Mouse (Mus musculus): ENCODE results near the gene Zfp575.

The Zfp575 gene

DNA sequence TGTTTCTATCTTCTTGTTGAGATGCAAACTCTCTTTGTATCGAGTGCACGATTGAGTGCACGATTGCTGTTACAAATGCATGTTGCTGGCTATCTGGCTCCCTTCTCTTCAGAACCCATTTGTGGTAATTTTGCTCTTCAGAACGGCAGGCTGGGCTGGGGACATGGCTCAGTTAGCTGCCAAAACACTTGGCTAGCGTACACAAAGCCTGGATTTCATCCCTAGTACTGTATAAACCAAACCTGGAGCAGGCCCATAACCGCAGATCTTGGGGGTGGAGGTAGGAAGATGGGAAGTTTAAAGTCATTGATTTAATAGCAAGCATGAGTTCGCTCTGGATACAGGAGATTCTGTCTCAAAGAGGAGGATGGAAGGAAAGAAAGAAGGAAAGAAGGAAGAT, 18.1 kb upstream of the Zfp575 start:
- no peak for DNase-seq (ENCODE audit: low read depth, low spot score)

- DNase-seq (ENCODE audit: low read depth, low spot score): peak; percentile 95
Observed at GRCm38 (mm10) chr7:24600941-24601597, 13.6 kb upstream of the Zfp575 start.

DNA sequence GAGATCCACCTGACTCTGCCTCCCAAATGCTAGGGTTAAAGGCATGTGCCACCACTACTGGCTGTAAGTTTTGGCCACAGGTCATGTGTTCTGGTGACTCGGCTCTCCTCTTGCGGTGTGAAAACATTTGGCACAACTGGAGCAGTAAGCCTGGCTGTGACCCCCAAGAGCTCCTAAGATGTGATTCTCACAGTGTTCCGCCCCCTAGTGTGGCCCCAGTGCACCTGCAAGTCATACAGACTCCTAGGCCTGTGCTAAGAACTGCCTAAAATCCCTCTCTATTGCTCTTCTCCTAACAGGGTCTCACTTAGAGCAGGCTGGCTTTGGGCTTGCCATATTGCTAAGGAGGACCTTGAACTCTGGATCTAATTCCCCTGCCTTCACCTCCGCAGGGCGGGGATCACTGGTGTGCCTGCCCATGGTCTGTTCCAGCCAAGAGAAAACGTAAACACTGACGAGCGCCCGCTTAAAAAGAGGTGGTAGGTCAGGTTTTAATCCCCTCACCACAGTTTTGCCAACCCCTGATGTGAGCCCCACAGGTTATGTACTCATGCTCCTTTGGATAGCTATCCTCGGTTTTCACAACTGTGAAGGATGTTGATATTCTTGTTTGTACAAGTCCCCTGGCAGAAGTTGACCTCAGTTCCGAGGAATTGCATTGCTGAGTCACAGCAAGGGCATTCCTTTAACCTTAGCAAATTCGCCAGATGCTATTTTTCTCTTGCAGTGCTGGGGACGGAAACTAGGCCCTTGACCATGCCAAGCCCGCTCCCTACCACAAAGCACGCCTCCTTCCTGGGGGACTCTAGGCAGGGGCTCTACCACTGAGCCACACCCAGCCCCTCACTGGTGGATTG, 12.0 kb upstream of the Zfp575 start:
- DNase-seq (ENCODE audit: low read depth, low spot score): no peak

- no peak for DNase-seq (ENCODE audit: low read depth, low spot score)
Observed at GRCm38 (mm10) chr7:24598121-24598520, 10.7 kb upstream of the Zfp575 start.

GRCm38 (mm10) chr7:24595464-24595863, 8.0 kb upstream of the Zfp575 start:
- no peak for DNase-seq (ENCODE audit: low read depth, low spot score)

DNA sequence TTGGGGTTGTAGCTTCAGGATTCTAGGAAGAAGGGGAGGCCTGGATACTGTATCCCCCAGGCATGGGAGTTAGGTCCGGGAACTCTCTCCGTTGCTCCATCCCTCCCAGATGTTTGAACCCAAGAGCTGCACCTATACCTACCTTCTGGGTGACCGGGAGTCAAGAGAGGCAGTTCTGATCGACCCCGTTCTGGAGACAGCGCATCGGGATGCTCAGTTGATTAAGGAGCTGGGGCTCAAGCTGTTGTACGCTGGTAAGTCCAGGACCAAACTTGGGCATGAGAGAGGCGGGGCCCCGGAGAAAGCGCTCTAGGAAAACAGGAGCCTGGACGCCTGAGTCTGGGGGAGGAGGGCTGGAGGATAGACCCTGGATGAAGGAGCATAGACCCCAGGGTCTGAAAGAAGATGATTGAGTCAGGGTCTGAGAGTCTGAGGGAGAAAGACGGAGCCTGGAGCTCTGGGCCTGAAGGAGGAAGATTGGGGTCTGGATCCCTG, 6.9 kb upstream of the Zfp575 start:
- DNase-seq (ENCODE audit: low read depth, low spot score): no peak

DNA sequence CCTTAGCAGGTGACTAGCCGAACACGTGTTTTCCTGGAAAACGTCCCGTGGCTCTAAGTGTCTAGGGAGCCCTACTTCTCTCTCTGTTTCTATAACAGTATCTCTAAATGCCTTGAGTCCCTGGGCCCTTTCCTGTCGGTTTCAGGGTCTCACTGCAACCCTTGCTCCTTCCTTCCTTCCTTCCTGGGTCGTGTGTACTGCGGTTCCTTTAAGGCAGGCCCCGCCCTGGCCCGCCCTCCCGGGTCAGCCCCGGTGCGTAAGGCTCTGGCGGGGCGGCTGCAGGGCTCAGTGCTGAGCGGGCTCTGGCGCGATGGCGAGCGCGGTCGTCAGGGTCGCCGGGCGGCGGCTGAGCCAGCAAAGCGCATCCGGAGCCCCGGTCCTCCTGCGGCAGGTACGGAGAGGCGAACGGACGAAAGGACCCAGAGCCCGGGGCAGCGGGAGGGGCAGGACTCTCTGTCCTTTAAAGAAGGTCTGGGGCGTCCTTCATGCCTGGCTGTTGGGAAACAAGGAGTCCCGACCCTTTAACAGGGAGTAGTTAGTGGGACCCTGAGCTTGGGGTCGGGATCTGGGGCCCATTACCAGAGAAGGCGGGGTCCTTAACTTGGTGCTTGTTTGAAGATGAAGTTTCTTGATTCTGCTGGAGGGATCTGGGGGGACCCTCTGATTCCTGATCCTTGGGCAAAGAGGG, 6.3 kb upstream of the Zfp575 start:
- DNase-seq (ENCODE audit: low read depth, low spot score): peak; percentile 69

GRCm38 (mm10) chr7:24592781-24593180, 5.3 kb upstream of the Zfp575 start:
- no peak for DNase-seq (ENCODE audit: low read depth, low spot score)

DNA sequence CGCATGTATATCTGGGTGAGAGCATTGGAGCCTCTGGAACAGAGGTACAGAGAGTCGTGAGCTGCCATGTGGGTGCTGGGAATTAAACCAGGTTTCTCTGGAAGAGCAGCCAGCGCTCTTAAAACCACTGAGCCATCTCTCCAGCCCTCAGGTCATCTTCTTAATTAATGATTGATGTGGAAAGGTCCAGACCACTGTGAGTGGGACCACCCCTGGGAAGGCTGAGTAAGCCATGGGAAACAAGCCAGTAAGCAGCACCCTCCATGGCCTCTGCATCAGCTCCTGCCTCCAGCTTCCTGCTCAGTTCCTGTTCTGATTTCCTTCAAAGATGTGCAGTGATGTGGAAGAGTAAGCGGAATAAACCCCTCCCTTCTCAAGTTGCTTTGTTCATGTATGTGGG, 4.7 kb upstream of the Zfp575 start:
- no peak for DNase-seq (ENCODE audit: low read depth, low spot score)

DNA sequence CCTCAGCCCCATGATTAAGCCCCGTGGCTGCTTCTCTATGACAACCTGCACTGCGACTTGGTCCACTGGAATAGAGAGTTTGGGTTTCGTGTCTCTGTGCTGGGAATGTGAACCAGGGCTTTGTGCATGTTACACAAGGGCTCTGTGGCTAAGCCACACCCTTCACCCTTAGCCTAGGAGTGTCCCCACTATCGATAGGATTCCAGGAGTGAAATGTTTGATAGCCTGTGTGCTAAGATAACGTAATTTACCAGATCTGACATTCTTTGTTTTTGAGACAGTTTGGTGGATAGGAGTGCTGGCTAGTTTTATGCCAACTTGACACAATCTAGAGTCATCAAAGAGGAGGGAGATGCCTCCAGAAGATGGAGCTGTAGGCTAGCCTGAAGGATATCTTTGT, 4.3 kb upstream of the Zfp575 start:
- no peak for DNase-seq (ENCODE audit: low read depth, low spot score)

DNA sequence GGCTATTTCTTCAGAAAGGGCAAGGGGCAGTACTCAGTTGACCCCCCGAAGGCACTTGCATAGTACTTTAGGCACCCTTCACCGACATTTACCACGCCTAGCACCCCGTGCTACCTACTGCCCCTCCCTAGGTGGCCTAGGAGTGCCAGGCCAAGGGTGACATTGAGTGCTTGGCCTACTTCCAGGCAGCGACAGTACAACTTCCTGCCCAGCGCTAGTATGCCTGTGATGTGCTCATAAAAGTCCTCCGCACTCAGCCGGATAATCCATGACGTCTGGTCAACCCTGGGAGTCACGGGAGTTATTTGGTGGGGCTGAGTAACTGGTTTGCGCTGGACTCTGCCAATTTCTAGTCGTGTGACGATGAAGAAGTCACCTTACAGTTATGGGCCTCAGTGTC, 895 bp upstream of the Zfp575 start:
- DNase-seq (ENCODE audit: low read depth, low spot score): no peak

DNA sequence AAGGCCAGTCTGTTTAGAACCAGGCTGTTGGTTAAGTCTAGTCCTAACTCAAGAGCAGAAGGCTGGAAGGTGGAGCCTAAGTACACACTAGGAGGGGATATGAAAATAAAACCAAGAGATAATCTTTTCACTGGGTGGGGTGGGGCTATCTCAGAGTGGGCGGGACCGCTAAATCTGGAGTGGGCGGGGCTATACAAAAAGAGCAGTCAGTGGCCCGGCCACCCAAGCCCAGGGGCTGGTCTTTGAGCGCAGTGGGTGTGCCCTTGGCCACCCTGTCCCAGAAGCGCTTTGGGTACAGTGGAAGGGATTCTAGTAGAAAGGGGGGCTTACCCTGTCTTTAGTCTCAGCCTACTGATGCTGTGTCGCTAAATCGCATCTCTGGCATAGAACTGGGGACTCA, 613 bp downstream of the Zfp575 start:
- DNase-seq (ENCODE audit: low read depth, low spot score): no peak

DNA sequence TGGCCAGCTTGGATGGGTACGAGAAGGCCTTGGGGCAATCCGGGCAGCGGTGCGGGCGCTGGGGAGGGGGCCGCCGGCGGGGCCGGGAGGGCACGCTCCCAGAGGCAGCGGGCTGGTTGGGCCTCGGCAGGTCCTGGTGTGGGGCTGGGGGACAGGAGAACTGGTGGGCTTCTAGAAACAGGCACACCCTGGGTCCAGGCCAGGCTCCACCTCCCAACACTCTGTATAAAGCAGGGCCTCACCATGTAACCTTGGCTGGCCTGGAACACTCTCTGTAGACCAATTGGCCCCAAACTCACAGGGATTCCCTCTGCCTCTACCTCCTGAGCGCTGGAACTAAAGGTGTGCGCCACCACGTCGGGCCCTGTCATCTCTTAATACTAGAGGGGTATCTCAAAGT, 1.4 kb downstream of the Zfp575 start:
- DNase-seq (ENCODE audit: low read depth, low spot score): no peak

- no peak for DNase-seq (ENCODE audit: low read depth, low spot score)
Observed at GRCm38 (mm10) chr7:24584876-24585275, 2.6 kb downstream of the Zfp575 start.

DNA sequence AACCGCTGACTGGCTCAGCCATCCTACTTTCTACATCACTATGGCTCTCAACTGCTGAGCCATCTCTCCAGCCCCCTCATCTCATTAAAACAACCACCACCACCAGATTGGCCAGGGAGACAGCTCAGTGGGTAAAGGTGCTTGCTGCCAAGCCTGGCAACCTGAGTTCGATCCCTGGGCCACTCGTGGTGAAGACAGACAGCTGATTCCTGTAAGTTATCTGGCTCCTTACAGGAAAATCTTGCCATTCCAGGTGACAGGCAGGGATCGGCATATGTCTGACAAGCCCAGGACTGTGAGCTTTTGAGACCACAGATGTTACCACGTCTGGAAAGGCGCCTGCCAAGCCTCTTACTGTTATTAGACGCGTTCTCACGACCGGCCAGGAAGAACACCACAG, 9.6 kb downstream of the Zfp575 start:
- DNase-seq (ENCODE audit: low read depth, low spot score): no peak

- no peak for DNase-seq (ENCODE audit: low read depth, low spot score)
Observed at GRCm38 (mm10) chr7:24574224-24574796, 13.1 kb downstream of the Zfp575 start.

DNA sequence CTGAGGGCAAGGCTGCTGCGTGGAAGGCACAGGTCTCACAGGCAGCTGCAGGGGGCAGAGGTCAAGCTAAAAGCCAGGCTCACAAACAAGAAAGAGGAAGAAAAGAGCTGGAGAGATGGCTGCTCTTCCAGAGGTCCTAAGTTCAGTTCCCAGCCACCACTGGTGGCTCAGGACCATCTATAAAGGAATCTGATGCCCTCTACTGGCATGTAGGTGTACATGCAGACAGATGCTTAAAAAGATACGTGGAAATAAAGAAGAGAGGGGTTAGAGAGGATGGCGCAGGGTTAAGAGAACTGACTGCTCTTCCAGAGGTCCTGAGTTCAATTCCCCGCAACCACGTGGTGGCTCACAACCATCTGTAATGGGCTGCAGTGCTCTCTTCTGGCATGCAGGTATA, 15.0 kb downstream of the Zfp575 start:
- no peak for DNase-seq (ENCODE audit: low read depth, low spot score)

- DNase-seq (ENCODE audit: low read depth, low spot score): no peak
Observed at GRCm38 (mm10) chr7:24571071-24571470, 16.4 kb downstream of the Zfp575 start.

DNA sequence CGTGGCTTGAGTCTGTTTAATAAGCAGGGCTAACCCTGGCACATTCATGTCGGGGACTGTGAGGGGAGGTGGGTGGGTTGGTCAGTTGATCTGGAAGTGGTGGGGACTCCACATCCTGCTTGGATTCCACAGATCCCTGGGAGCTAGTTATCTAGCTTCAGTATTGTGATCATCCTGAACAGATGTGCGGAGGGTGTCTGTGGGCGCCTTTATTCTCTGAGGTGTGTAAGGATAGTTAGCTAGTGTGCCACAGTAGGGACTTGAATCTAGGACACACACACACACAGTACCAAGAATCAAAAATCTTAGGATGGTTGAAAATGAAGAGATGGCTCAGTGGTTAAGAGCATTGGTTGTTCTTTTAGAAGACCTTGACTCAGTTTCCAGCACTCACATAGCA, 18.9 kb downstream of the Zfp575 start:
- DNase-seq (ENCODE audit: low read depth, low spot score): no peak

GRCm38 (mm10) chr7:24566206-24566605, 21.2 kb downstream of the Zfp575 start:
- no peak for DNase-seq (ENCODE audit: low read depth, low spot score)

DNA sequence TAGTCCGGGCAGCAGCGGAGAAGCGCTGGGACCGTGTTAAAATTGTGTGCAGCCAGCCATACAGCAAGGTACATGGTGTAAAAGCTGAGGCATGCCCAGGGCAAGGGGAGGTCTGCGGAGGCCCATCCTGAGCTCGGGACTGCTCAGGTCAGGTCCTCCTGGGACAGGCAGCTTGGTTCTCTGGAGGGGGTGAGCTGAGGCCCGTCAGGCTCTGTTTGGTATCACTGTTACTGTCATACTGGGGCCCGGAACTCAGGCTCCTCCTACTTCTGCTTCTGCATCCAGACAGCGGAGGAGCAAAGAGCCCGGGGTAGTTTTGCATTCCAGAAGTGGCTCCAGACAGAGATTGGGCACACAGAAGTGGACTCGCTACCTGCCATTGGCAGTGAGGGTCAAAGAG, 21.8 kb downstream of the Zfp575 start:
- no peak for DNase-seq (ENCODE audit: low read depth, low spot score)

DNA sequence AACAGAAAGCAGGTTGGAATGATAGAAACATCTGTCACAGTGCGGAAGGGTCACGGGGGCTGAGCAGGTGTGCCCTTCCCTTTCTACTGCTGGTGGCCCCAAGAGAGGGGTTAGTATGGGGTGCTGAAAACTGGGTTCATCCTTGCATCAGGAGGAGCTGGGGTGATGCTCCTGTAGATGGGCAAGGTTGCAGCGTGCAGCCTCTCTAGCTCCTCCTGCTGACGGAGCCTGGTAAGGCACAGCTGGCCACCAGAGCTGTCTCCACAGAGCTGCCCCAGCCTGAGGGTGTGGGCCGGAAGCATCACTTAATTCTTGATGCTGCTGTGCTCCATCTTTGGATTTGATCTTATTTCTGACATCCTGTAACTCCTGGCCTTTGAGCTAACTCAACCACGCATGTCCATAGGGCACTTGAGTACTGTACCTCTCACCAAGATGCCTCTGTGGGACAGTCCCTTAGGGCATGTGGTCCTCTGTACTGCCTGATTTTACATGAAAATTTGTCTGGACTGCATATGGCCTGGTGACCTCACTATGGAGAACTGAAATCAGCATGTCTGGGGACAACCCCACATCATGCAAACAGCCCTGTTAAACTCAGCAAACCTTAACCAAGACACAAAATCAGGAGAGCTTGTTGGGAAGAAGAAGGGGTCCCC, 22.7 kb downstream of the Zfp575 start:
- peak; percentile 71 for DNase-seq (ENCODE audit: low read depth, low spot score)
